Mouse (Mus musculus): ENCODE results near the gene Csnk1g1.

GRCm38 (mm10) chr9:65896977-65897376 is 11.7 kb upstream of the Csnk1g1 start:
- TF ChIP-seq CTCF (IDR thresholded peaks at IDR 0.05; ENCODE audit: extremely low read depth, insufficient read depth, low read length) (no peak), POLR2A (IDR thresholded peaks at IDR 0.05; ENCODE audit: extremely low read depth, insufficient read depth, low read length) (no peak)
